Mouse (Mus musculus): ENCODE data around the gene Stat5a.

The Stat5a gene

DNA sequence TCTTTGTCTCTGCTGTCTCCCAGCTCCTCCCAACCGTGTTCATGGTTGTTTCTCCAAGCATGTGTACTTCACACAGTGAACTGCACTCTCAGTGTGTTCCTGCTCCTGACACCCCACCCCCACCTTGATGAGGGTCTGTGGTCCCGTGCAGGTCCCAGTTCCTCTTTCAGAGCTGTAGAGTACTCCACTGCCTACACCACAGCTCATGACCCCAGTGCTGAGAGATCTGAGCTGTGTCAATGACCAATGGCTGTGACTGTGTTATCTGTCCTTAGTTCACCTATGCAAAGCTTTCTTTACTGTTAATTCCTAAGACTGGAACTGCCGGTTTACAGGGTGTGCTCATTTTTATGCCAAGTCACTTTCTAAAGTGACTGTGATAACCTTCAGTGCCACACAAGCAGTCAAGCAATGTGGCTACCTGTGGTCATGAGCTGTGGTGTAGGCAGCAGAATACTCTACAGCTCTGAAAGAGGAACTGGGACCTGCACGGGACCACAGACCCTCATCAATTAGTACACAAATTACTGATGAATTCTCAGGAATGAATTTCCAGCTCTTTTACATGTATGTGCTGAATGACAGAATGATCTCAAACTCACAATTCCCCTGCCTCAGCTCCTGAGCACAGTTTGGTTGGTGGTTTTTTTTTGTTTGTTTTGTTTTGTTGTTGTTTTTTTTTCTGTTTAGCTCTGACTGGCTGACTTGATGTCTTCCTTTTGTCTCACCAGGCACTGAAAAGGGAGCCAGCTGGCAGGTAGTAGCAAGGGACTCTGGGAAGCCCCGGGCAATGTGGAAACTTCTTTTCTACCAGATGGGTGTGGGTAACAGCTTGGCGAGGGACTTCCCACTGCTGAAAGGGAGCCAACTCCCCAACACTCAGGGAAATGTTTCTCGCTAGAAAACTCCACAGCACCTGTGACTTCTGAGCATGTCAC, 38.4 kb downstream of the Stat5a start:
- DNase-seq (ENCODE audit: low read depth), result no peak

DNA sequence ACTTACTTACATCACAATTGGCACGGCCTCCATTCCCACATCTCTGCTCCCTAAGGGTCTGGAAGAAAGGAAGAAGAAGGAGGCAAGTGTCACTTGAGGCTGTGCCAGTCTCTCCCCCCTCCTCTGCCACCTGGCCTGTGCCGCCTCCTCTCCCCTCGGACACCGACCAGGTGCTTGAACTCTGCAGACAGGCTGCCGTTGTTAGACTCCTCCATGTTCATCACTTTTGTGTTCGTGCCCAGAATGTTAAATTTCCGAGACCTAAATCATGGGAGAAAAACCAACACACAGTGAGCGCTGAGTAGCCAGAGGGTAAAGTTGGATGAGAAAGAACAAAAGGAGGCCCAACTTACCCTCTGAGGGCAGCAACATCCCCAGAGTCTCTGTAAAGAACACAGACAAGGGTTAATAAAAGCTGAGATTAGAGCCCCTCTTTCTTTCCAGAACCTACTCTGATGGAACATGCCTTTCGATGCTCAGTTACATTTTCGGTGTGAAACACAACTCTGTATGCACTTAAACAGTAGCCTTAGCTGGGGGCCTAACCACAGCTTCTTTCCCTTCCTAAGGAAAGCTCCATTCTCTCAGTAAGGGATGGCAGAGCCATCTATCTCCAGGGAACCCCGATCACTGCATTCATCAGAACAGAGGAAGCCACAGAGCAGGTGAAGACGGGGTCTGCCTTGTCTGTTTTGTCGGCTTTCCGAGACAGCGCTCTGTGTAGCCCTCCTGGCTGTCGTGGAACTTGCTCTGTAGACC, 39.5 kb downstream of the Stat5a start:
- no peak for DNase-seq (ENCODE audit: low read depth)

DNA sequence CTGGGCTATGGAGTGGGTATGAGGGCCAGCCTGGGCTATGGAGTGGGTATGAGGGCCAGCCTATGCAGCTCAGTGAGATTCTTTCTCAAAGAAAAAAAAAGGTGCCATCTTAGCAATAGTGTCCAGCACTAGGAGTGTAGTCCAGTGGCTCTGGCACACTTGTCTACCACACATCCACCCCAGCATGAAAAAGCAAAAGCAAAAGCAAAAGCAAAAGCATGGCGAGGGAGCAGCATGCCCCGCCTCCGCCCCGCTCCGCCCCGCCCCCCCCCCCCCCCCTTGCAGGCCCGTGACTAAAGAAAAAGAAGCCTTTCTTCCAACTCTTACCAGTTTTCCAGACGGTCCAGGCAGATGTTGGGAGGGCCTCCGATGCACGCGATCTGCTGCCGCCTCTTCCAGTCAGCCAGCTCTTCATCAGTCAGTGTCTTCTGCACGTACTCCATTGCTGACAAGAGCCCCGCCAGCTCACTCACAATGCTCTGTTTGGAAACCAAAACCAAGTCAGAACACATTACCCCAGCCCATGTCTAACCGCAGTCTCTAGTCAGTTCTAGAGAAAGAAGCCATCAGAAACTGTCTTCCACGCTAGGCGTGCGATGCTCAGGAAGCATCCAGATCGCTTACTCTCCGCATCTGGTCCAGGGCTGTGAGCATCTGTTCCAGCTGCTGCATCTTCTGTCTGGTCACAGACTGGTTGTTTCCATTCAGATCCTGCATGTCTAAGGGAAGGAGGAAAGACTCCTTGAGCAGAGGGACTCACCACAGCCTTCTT, 45.6 kb downstream of the Stat5a start:
- no peak for DNase-seq (ENCODE audit: low read depth)

DNA sequence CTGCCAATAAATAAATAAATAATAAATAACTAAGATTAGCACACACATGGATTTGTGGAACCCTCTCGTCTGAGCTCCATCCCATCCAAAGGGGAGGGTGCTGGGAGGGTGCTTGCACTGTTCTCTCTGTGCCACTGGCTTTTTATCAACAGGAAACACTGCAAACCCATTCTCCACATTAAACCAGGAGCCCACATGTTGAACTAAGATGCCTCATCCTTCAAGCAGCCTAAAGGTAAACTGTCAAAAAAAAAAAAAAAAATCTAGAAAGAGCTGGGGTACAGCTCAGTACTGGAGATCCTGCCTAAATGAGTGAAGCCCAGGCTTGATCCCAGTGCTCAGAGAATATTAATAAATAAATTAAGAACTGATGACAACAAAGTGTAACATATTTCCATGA, 46.8 kb downstream of the Stat5a start:
- no peak for DNase-seq (ENCODE audit: low read depth)

DNA sequence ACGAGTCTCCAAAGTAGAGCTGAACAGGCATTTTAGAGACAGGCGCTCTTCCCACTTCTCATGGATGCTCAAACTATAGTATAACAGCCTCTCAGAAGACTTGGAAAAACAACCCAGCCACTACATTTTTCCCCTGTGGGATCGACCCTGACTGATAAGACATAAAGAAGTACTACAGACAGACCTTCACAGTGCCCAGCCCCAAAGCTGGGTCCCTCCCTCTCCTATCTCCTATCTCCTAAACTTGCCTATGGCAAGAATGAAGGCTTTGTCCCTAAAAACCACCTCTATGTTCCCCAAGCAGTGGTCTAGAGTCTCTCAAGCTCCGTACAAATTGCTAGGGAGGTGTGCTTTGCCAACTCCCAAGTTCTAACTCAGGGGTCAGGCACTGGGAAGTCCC, 47.7 kb downstream of the Stat5a start:
- no peak for DNase-seq (ENCODE audit: low read depth)

DNA sequence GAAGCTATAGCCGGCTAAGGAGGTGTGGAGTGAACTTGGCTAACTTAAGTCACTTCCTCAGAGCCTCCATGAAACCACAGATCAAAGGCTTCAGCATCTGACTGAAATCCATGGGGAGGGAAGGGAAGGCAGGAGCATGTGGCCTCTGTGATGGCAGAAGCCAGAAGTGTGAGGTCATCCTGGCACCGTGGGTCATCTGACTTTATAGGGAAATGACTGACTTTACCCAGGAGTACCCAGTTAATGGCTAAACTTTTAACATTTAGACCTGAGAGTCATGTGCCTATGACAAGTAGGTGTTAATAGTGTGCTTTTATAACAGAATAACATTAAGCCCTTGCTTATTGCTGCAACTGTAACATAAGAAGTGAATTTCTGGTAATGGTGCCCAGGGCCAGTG, 49.0 kb downstream of the Stat5a start:
- no peak for DNase-seq (ENCODE audit: low read depth)

DNA sequence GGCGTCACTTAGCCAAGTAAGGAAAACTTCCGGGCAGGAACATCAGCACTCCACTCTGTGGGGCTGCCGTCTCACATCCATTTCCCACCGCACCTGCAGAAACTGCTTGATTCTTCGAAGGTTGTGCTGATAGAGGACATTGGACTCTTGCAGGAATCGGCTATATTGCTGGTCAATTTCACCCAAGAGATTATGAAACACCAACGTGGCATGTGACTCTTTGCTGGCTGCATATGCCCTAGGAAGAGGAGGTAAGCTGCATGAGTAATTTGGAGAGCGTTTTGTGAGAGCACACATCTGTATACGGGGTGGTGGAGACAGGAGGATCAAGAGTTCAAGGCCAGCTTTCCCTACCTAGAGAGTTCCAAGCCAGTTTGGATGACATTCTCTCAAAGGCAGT, 49.4 kb downstream of the Stat5a start:
- DNase-seq (ENCODE audit: low read depth), result no peak

DNA sequence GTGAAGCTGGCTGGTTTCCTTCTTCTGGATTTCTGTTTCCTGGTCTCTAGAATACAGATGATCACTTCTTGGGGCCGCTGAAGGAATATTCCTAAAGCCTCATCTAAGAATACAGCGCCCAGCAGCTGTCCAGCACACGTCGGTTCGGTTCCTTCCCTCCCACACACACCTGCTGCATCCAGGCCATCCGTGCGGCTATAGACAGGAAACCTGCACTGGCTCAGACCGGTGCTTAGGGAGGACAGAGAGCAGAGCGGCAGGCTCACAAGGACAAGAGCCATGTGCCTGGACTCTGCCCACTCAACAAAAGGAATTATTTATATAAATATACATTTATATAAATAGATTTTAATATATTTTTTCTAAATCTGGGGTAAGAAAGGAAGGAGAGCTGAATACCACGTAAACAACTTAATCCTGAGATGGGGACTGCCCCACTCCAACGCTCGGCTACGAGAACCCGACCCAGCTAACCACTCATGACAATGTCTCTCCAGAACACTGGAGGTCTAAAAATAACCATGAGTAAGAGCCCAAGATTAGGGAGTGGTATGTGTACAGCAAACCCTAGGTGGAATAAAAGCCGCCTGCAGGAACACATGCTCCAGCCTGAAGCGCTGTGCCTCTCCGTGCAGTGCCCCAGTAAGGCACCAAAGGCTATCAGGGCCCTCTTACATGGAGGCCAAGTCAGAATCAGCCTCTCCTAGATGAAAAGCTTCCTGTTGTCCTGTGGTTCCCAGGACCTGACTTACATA, 53.4 kb downstream of the Stat5a start:
- no peak for DNase-seq (ENCODE audit: low read depth)

DNA sequence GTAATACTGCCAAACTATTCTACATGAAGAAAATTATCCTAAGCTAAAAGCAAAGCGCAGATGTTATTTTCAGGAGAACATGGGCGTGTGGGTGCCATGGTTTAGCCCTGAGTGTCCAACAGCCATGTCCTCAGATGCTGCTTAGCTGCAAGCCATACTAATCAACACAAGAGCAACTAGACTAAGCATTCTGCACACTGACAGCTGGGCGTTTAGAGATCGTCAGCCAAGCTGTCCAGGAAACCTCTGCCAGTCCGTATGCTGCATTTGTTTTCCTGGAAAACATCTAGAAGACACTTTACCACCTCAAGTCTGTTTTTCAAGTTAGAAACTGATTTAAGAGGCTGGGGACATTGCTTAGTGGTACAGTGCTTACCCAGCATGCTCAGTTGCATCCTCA, 55.3 kb downstream of the Stat5a start:
- no peak for DNase-seq (ENCODE audit: low read depth)

DNA sequence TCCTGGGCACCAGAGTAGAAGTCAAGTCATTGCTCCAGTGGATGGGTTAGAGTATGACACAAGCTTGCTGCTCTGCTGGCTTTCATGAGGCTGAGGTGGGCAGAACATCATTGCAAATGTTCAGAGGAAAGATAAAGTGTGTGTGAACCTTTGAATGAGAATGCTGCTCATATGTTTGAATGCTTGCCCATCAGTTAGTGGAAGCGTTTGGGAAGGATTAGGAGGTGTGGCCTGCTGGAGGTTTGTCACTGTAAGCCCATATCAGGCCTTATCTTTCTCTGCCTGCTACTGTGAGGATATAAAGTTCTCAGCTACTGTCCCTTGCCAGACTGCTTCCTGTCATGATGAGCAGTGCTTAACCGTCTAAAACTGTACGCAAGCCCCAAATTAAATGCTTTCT, 55.9 kb downstream of the Stat5a start:
- DNase-seq (ENCODE audit: low read depth), result no peak

DNA sequence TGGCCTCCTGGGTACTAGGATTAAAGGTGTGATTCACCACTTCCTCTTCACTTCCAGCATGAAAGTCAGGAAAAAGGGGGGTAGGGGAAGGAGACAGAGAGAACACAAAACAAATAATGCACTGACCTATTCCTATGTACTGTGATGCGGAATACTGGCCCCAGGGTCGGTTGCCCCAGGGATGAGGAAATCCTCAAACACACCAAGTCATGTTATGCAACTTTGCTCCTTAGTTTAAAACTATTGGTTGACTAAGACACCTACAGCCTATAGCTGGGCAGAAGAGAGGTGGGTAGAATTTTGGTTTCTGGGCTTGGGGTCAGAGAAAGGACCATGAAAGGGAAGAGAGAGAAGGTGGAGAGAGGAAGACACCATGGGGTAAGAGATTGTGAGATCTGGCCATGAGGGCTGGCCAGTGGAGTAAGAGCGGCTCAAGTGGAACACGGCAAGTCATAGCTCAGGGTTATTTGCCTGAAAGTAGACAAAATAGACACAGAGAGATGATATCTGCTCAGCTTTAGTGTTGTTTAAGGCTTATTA, 57.4 kb downstream of the Stat5a start:
- no peak for DNase-seq (ENCODE audit: low read depth)

DNA sequence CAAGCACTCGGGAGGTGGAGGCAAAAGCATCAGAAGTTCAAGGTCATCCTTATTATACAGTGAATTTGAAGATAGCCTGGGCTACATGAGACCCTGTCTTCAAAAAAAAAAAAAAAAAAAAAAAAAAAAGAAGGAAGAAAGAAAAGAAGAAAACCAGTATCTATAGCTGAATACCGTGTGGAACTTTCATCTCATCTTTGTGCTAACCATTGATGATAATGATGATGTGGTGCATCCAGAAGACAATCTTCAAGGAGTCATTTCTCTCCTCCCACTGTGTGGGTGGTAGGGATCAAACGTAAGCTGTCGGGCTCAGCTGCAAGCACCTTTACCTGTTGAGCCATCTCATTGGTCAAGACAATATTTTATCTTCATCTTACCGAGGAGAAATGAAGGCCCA, 58.9 kb downstream of the Stat5a start:
- DNase-seq (ENCODE audit: low read depth), result no peak

DNA sequence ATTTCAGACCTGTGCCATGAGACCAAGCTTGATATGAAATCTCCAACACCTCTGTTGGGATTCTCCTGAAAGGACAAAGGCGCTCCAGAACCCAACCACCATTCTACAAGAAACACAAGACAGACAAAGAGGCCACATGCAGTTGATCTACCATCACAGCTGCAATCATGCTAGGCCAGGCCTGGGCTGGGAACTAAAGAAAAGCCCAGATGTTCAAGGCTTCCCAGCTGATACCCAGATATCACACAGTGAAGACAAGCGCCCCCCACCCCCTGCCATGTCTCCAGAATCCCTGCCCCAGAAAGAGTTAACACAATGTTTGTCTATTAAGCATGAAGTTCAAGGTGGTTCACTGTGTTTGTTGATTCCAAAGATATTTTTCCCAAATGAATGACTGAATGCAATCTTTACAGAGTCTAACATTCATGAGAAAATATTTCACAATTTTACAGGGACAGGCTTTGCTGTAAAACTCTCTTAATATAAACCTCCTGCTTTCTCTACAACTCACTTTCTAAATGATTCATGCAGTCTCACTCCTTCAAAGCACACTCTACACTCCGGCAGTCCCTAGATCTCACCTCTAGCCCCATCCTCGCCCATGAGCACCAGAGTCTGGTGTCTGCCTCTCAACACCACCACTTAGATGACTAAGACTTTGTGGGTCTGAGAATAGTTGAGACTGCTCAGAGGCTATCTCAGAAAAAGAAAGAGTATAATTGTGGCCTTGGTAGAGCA, 61.9 kb downstream of the Stat5a start:
- no peak for DNase-seq (ENCODE audit: low read depth)

DNA sequence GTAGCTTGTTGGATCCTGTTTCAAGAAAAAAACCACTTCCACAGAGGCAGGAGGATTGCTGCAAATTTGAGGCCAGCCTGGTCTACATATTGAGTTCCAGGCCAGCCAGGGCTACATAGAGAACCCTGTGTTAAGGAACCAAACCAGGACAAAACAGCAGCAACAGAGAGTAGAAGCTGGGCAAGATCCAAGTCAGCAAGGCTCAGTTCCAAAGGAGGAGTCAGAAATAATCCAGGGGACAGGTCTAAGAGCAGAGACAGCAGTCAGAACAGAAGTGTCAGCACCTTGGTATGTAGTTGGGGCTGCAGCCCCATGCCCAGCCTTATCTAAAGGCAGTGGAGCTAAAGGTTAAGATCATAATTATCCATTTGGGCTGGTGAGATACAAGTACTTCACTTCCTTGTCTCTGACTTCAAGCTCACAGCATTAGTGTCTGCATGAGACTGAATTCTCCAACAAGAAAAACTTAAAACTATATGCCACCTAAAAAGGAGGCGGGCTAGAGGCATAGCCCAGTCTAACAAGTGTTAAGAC, 65.3 kb downstream of the Stat5a start:
- no peak for DNase-seq (ENCODE audit: low read depth)

DNA sequence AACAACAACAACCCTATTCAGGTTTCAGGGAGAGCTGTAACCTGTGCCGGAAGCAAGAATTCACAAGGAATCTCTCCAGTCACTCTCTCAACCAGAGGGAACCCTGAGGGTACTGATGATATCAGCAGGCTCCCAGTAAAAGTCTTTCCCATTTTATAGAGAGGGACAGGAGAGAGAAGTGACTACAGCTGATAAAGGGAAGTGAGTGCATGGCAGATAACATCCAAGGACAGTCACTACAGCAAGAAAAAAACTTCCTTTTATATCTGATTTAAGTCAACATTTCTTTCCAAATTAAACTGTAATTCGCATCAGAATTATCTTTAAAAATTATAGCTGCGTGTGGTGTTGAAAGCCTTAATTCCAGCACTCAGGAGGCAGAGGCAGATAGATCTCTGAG, 68.2 kb downstream of the Stat5a start:
- DNase-seq (ENCODE audit: low read depth), result no peak

DNA sequence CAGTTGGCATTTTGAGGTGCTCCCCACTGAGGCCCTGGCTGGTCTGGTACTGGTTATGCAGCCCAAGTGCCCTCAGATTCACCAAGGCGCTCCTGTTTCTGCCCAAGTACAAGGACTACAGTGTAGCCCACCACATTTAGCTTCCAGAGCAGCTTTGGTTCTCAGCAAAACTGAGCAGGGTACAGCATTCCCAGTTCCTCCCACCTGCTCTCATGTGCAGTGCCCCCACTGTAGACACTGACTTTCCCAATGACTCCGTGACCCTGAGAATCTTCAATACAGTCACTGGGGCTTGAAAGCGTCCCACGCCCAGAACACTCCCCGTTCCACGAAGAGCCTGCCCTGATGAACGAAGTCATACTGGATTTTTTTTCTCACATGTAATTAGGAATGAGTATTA, 71.5 kb downstream of the Stat5a start:
- DNase-seq (ENCODE audit: low read depth), result no peak

DNA sequence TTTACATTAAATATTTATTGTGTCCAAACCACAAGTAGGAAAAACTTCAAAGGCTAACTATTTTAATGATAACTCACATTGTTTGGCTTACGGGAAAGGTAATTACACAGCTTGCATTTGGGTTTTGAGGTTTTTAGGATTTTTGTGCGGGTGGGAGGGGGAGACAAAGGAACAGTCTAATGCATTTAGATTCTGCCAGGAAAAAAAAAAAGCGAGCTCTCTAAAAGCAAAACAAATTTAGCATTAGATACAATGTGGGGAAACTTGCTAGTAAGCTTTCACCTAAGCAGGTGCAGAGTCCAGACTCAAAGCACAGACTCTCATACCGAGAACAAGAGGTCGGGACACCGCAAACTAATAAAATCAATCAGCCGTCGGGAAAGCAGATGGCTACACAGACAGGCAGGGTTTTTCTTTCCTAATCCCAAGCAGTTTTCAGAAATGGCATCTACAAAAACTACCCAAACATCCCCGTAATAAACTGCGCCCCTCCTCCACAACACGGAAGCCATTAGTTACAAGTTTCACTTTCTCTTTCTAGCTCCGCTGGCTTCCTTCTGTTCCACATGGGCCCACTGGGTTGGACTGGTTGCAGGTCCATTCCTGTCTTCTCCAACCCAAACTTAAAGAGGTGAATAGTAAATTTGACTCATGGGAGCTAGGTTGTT, 72.2 kb downstream of the Stat5a start:
- no peak for DNase-seq (ENCODE audit: low read depth)
